Comparison of ENCODE assay signal across 10 mouse cellular contexts in the genomic region with DNA sequence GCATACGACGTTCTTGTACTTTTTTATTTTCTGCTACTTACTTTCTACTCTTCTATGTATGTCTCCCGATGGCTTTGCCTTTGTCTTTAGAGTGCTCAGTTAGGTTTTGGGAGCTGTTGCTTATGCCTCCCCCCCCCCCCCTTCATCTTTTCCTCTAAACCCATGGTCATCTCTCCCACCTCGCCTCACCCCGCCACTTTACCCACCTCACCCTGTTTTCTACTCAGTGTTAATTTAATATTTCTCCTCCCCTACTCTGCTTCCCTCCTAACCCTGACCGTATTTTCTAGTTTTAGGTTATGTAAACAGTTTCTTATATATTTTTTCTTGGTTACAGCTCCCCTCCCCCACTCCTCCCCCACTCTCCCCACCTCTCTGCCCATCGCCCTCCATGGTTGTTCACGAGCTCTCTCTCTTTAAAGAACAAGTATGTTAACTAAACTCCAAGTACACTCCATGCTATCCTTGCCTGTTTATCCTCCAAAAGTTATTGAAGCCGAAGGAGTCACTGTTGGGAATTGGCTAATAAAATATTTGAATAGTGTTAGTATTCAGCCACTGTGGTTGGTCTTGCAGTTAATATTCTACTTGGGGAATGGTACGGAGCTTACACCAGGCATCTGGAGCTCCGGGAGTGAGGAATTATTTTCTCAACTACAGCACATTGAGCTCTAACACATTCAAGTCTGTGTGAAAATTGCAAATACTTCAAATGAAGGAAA. TPM values are rescaled to one million over a fixed set of nuclear protein-coding genes. Genes with fewer than 3 reads are reported as not detected.
A peak's percentile ranks its signal among the peaks of the same experiment; 100 is the strongest.
DNase-seq lines count a peak whose midpoint lies in the region; ATAC-seq and TF ChIP-seq lines count a peak whose summit lies in the region.
"Had no signal": no experiment of that assay in that cellular context is flagged by ENCODE, and none has a peak within 500 bp of the region (broad histone marks: within the 10 kb centered on the region; RNA-seq: fewer than 3 reads in every experiment).

No protein-coding gene starts in this region.

- TF ChIP-seq EP300 in liver, embryonic 14.5 days (IDR thresholded peaks at IDR 0.05; ENCODE audit: low read depth), result no peak

- peaks cover 10% of the 10 kb centered on the region; the same call in 1 of the 2 replicates for H3K4me1 ChIP-seq in embryonic facial prominence, embryonic 12.5 days
- peaks cover 28% of the 10 kb centered on the region for H3K4me1 ChIP-seq in embryonic facial prominence, embryonic 10.5 days
- H3K4me1 ChIP-seq in kidney, embryonic 14.5 days (ENCODE audit: control insufficient read depth, insufficient read depth, low read length), result peaks cover 21% of the 10 kb centered on the region; the same call in 1 of the 2 replicates
- peaks cover 13% of the 10 kb centered on the region; the same call in 1 of the 2 replicates for H3K4me1 ChIP-seq in embryonic facial prominence, embryonic 15.5 days
- H3K4me1 ChIP-seq in liver, embryonic 14.5 days (replicated peaks; ENCODE audit: control insufficient read depth in 2 of 2, insufficient read depth in 2 of 2, low read length in 1 of 2), result no peaks in the 10 kb centered on the region; a peak in 1 of 4 replicates
- peaks cover 7% of the 10 kb centered on the region for H3K4me1 ChIP-seq in thymus, adult 2 months (replicated peaks; ENCODE audit: control insufficient read depth, insufficient read depth, low read length)

- 0 out of 2 replicates have a peak overlapping the region, but pooled peaks have one; percentile 13 for H3K4me2 ChIP-seq in embryonic facial prominence, embryonic 12.5 days (replicated peaks)
- H3K4me2 ChIP-seq in kidney, embryonic 14.5 days (replicated peaks; ENCODE audit: low read depth, low read length), result peak overlapping the region; percentile 23
- 0 out of 2 replicates have a peak overlapping the region, but pooled peaks have one; percentile 12 for H3K4me2 ChIP-seq in embryonic facial prominence, embryonic 15.5 days (replicated peaks)
- peak overlapping the region; percentile 20; the same call in 1 of the 2 replicates for H3K4me2 ChIP-seq in liver, embryonic 14.5 days (ENCODE audit: low read depth)
- H3K4me2 ChIP-seq: forebrain, embryonic 13.5 days had no signal

- no peak overlapping the region for H3K4me3 ChIP-seq in embryonic facial prominence, embryonic 12.5 days
- no peak overlapping the region for H3K4me3 ChIP-seq in embryonic facial prominence, embryonic 10.5 days
- H3K4me3 ChIP-seq in kidney, embryonic 14.5 days (ENCODE audit: low read length), result no peak overlapping the region
- H3K4me3 ChIP-seq in embryonic facial prominence, embryonic 15.5 days (replicated peaks), result no peak overlapping the region
- no peak overlapping the region for H3K4me3 ChIP-seq in liver, embryonic 14.5 days (ENCODE audit: insufficient read depth in 1 of 2, low read depth in 2 of 2, low read length in 2 of 2)
- no peak overlapping the region for H3K4me3 ChIP-seq in thymus, adult 2 months (ENCODE audit: control insufficient read depth, insufficient read depth, low read length)
- H3K4me3 ChIP-seq: forebrain, embryonic 13.5 days had no signal

- H3K27ac ChIP-seq in embryonic facial prominence, embryonic 12.5 days, result no peak overlapping the region
- H3K27ac ChIP-seq in embryonic facial prominence, embryonic 10.5 days (replicated peaks), result no peak overlapping the region
- peak overlapping the region; percentile 73 for H3K27ac ChIP-seq in kidney, embryonic 14.5 days (ENCODE audit: low read depth, low read length)
- peak overlapping the region; percentile 58; the same call in 1 of the 2 replicates for H3K27ac ChIP-seq in embryonic facial prominence, embryonic 15.5 days (replicated peaks)
- no peak overlapping the region for H3K27ac ChIP-seq in liver, embryonic 14.5 days
- no peak overlapping the region for H3K27ac ChIP-seq in thymus, adult 2 months (ENCODE audit: control insufficient read depth, insufficient read depth, low read length)
- H3K27ac ChIP-seq: forebrain, embryonic 13.5 days had no signal

- no peaks in the 10 kb centered on the region for H3K9me3 ChIP-seq in embryonic facial prominence, embryonic 12.5 days
- no peaks in the 10 kb centered on the region for H3K9me3 ChIP-seq in embryonic facial prominence, embryonic 10.5 days
- H3K9me3 ChIP-seq in kidney, embryonic 14.5 days (ENCODE audit: control insufficient read depth, low read length), result no peaks in the 10 kb centered on the region
- no peaks in the 10 kb centered on the region for H3K9me3 ChIP-seq in embryonic facial prominence, embryonic 15.5 days (replicated peaks)
- H3K9me3 ChIP-seq in liver, embryonic 14.5 days (ENCODE audit: control insufficient read depth, low read length), result no peaks in the 10 kb centered on the region
- H3K9me3 ChIP-seq: forebrain, embryonic 13.5 days had no signal

- no peak overlapping the region for H3K9ac ChIP-seq in embryonic facial prominence, embryonic 12.5 days
- no peak overlapping the region for H3K9ac ChIP-seq in kidney, embryonic 14.5 days (ENCODE audit: low read depth, low read length)
- no peak overlapping the region for H3K9ac ChIP-seq in embryonic facial prominence, embryonic 15.5 days
- no peak overlapping the region for H3K9ac ChIP-seq in liver, embryonic 14.5 days (replicated peaks)
- H3K9ac ChIP-seq: forebrain, embryonic 13.5 days had no signal

- H3K36me3 ChIP-seq in embryonic facial prominence, embryonic 12.5 days, result no peaks in the 10 kb centered on the region
- H3K36me3 ChIP-seq in embryonic facial prominence, embryonic 10.5 days (replicated peaks), result no peaks in the 10 kb centered on the region
- H3K36me3 ChIP-seq in kidney, embryonic 14.5 days (ENCODE audit: control insufficient read depth, insufficient read depth, low read length), result no peaks in the 10 kb centered on the region
- H3K36me3 ChIP-seq in embryonic facial prominence, embryonic 15.5 days, result no peaks in the 10 kb centered on the region
- no peaks in the 10 kb centered on the region for H3K36me3 ChIP-seq in liver, embryonic 14.5 days (replicated peaks; ENCODE audit: control insufficient read depth, insufficient read depth, low read depth)
- no peaks in the 10 kb centered on the region for H3K36me3 ChIP-seq in thymus, adult 2 months (ENCODE audit: control insufficient read depth, insufficient read depth, low read length)

- ATAC-seq in embryonic facial prominence, embryonic 12.5 days (ENCODE audit: insufficient number of reproducible peaks, insufficient read depth, low FRiP score, low TSS enrichment), result no peak
- peak; percentile 37; the same call in 1 of the 2 replicates for ATAC-seq in kidney, embryonic 14.5 days (ENCODE audit: low FRiP score, low TSS enrichment)
- no peak for ATAC-seq in embryonic facial prominence, embryonic 15.5 days (ENCODE audit: insufficient number of reproducible peaks, low FRiP score, low TSS enrichment, low read depth)
- no peak for ATAC-seq in liver, embryonic 14.5 days (ENCODE audit: insufficient read depth)

- DNase-seq in embryonic facial prominence, embryonic 10.5 days (ENCODE audit: low spot score), result no peak
- DNase-seq in kidney, postnatal 4 days, result no peak
- no peak for DNase-seq in liver, embryonic 14.5 days (ENCODE audit: low read depth in 3 of 3, low spot score in 3 of 3)
- no peak for DNase-seq in right cerebral cortex, postnatal 36 days (ENCODE audit: low spot score in 2 of 2)
- no peak for DNase-seq in thymus, adult 2 months
- DNase-seq: adrenal gland, postnatal 25 days had no signal

- 65% methylated on average over 10 of the region's 11 CpGs for WGBS in embryonic facial prominence, embryonic 12.5 days
- 69% methylated on average over 11 of the region's 11 CpGs for WGBS in embryonic facial prominence, embryonic 10.5 days
- 39% methylated on average over 11 of the region's 11 CpGs for WGBS in kidney, embryonic 14.5 days
- WGBS in embryonic facial prominence, embryonic 15.5 days, result 66% methylated on average over 11 of the region's 11 CpGs
- WGBS in liver, embryonic 14.5 days (ENCODE audit: insufficient replicate concordance), result 63% methylated on average over 11 of the region's 11 CpGs
- 92% methylated on average over 11 of the region's 11 CpGs for WGBS in thymus, adult 2 months

- no peaks in the 10 kb centered on the region for H3K27me3 ChIP-seq in embryonic facial prominence, embryonic 12.5 days
- no peaks in the 10 kb centered on the region for H3K27me3 ChIP-seq in embryonic facial prominence, embryonic 10.5 days (replicated peaks; ENCODE audit: low read depth, poor library complexity, severe bottlenecking)
- H3K27me3 ChIP-seq in kidney, embryonic 14.5 days (ENCODE audit: control insufficient read depth, insufficient read depth, low read length), result no peaks in the 10 kb centered on the region
- H3K27me3 ChIP-seq in embryonic facial prominence, embryonic 15.5 days, result no peaks in the 10 kb centered on the region
- H3K27me3 ChIP-seq in liver, embryonic 14.5 days (ENCODE audit: control insufficient read depth, insufficient read depth, low read length), result no peaks in the 10 kb centered on the region
- H3K27me3 ChIP-seq in thymus, adult 2 months (ENCODE audit: control insufficient read depth, insufficient read depth, low read length), result no peaks in the 10 kb centered on the region
- H3K27me3 ChIP-seq: forebrain, embryonic 13.5 days had no signal

- TF ChIP-seq CTCF in liver, embryonic 14.5 days (IDR thresholded peaks at IDR 0.05; ENCODE audit: low read depth), result no peak
- no peak for TF ChIP-seq CTCF in thymus, adult 2 months (IDR thresholded peaks at IDR 0.05; ENCODE audit: borderline replicate concordance, control insufficient read depth, extremely low read depth, insufficient read depth, low read length, poor library complexity)

- TF ChIP-seq POLR2A in thymus, adult 2 months (IDR thresholded peaks at IDR 0.05; ENCODE audit: control insufficient read depth, extremely low read depth, insufficient read depth, low read length, poor library complexity), result no peak

RNA-seq across cellular contexts. Expression of a gene that starts 59.0 kb away (rescaled TPM):
- polyA plus RNA-seq in embryonic facial prominence, embryonic 12.5 days (2016; fragmentation: Nextera tagmentation; extraction: Ambion mirVana), result 3.3 and 4.1 TPM in 2 replicates
- polyA plus RNA-seq in embryonic facial prominence, embryonic 10.5 days (2016; fragmentation: Nextera tagmentation; extraction: Ambion mirVana), result not detected in 2 replicates
- 0.14 TPM in 1 of 2 replicates, not detected in the other for polyA plus RNA-seq in kidney, embryonic 14.5 days (2014; fragmentation: Nextera tagmentation; extraction: Ambion mirVana)
- 31.8 and 37.3 TPM in 2 replicates for polyA plus RNA-seq in embryonic facial prominence, embryonic 15.5 days (2015; fragmentation: Nextera tagmentation; extraction: Ambion mirVana)
- polyA plus RNA-seq in liver, embryonic 14.5 days (2012; rRNA removed), result not detected in 2 replicates
- polyA plus RNA-seq in liver, embryonic 14.5 days (2014; fragmentation: Nextera tagmentation; extraction: Ambion mirVana), result not detected in 2 replicates
- 1.5 and 13.5 TPM in 2 replicates for polyA plus RNA-seq in thymus, adult 2 months (2012; rRNA removed)
- polyA plus RNA-seq: forebrain, embryonic 13.5 days had no signal

Comparison
In these comparisons a context has a peak if more than half of its experiments do, and no peak if none do; other contexts are left out.
1. H3K27ac ChIP-seq: peak in kidney, embryonic 14.5 days (single experiment) and embryonic facial prominence, embryonic 15.5 days (single experiment); none in embryonic facial prominence, embryonic 12.5 days (single experiment), embryonic facial prominence, embryonic 10.5 days (single experiment), liver, embryonic 14.5 days (single experiment) and thymus, adult 2 months (single experiment).
2. Peak in every context shown above with its lines, with median percentiles within 50 percentile points of each other: H3K4me2 ChIP-seq.